Mouse (Mus musculus): Measurements from ENCODE around the gene Kifc1. TPM values are rescaled to one million over a fixed set of nuclear protein-coding genes. Genes with fewer than 3 reads are reported as not detected.
A peak's percentile ranks its signal among the peaks of the same experiment; 100 is the strongest.

Kifc1 gene
- 1 to 10 TPM; 2.4 to 3.1 TPM for total RNA-seq (2021)

DNA sequence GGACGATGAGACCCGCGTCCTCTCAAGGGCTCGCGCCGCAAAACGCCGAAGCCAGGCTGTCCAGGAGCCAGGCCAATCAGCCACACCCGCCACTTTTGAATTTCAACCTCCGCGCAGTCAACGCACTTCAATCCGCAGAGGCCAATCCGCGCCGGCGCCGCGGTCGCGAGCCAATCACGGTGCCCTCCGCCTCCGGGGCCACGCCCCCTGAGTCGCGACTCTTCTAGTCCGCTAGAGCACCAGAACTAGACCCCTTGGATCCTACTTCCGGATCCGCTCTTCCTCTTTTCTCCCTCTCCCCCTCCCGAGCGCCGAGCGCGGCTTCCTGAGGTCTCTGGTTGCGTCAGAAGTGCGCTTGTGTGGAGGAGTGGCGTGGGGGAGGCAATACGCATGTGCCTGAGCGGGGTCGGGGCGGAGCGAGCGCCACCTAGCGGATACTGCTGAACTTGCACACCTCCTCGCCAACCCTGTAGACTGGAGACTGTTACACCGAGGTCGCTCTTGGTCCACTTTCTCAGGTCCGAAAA, at the start of gene Kifc1:
Gene Kifc1, minus strand, starts transcription at position 129 of the 527 bp plus-strand sequence.
- intact Hi-C loops (cut with DNase I): no loop called here

DNA sequence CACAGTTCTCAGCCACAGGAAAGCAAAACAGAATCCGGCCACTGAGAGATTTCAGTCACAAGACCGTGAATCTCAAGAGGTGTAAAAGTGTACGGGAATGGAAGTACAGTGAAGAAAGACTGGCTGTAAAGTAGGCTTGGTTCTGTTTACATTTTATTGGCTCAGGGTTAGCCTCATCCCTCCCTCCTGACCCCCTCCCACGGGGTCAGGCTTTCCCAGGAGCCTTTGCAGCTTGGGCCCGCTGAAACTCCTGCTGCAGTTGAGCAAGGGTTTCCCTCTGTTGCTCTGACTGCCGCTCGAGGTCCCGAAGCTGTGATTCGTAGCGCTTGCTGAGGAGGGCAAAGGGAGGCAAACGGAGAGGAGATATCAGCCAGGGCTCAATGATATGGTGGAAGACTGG, 48.3 kb upstream of the Kifc1 start:
- intact Hi-C loops (cut with DNase I): loop anchor here (10.0 kb wide), 1 partner anchor 906 kb away; no protein-coding TSS in a partner anchor
- no peak for DNase-seq (ENCODE audit: low spot score in 2 of 2)

More for the DNA sequence above, at the start of gene Kifc1:
- peak; percentile 99 to 100 for DNase-seq (ENCODE audit: low spot score in 2 of 2)

DNA sequence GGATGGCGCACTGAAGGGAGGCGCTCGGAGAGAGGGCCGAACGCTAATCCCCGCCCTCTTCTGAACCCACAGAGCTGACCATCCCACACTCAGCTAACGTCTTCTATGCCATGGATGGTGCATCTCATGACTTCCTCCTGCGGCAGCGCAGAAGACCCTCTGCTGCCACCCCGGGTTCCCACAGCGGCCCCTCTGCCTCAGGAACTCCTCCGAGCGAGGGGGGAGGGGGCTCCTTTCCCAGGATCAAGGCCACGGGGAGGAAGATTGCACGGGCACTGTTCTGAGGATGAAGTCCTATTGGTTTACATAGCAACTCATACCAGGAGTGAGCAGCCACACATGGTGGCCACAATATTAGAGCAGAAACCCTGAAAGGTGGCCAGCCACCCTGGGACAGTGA, 46.5 kb upstream of the Kifc1 start:
- intact Hi-C loops (cut with DNase I): loop anchor here (10.0 kb wide), 1 partner anchor 908 kb away; no protein-coding TSS in a partner anchor
- DNase-seq (ENCODE audit: low spot score in 2 of 2): no peak

DNA sequence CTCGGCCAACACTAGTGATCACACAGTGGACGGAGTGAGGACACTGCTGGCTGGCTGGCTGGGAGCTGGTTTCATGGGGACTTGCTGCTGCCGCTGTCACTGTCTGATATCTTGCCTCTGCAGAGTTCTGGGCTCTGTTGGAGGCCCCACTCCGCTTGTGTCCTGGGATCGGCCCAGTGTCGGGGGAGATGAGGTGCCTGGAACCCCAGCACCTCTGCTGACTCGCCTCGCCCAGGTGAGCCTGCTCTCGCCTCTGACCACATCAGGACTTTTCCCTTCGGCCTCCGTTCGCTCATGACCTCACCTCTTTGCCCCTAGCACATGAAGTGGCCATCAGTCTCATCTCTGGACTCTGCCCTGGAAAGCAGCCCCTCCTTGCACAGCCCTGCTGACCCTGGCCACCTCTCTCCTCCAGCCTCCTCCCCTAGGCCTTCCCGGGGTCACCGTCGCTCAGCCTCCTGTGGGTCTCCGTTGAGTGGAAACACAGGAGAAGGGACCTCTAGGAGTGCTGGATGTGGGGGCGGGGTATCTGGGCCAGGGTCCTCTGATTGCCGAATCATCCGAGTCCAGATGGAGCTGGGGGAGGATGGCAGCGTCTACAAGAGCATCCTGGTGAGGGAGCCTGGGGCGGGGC, 45.1 kb upstream of the Kifc1 start:
- intact Hi-C loops (cut with DNase I): loop anchor here (10.0 kb wide), 1 partner anchor 909 kb away; no protein-coding TSS in a partner anchor
- DNase-seq (ENCODE audit: low spot score in 2 of 2): no peak

DNA sequence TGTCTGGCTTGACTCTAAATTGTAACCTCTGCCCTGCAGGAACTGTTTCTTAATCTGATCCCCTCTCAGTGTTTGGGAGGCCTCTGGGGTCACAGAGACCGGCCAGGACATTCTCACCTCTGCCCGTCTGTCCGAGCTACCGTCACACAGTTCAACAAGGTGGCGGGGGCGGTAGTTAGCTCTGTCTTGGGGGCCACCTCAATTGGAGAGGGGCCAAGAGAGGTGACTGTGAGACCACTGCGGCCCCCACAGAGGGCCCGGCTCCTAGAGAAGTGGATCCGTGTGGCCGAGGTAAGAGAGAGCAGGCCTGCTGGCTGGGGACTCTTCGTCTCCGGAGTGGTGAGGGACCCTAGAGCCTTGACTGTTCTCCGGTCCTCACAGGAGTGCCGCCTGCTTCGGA, 42.5 kb upstream of the Kifc1 start:
- intact Hi-C loops (cut with DNase I): loop anchor here (10.0 kb wide), 1 partner anchor 912 kb away; no protein-coding TSS in a partner anchor
- no peak for DNase-seq (ENCODE audit: low spot score in 2 of 2)

DNA sequence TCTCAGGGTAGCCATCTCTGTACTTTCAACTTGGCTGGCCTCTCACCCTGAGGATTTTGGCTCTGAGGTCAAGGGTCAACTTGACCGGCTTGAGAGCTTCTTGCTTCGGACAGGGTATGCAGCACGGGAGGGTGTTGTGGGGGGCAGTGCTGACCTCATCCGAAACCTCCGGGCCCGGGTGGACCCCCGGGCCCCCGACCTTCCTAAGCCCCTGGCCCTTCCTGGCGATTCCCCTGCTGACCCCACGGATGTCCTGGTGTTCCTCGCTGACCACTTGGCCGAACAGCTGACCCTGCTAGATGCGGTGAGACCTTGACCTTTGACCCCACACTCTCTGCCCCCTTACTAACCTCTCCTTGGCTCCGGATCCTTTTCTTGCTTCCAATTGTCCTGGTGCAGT, 42.0 kb upstream of the Kifc1 start:
- DNase-seq (ENCODE audit: low spot score in 2 of 2): no peak
- intact Hi-C loops (cut with DNase I): loop anchor here (10.0 kb wide), 1 partner anchor 912 kb away; no protein-coding TSS in a partner anchor

DNA sequence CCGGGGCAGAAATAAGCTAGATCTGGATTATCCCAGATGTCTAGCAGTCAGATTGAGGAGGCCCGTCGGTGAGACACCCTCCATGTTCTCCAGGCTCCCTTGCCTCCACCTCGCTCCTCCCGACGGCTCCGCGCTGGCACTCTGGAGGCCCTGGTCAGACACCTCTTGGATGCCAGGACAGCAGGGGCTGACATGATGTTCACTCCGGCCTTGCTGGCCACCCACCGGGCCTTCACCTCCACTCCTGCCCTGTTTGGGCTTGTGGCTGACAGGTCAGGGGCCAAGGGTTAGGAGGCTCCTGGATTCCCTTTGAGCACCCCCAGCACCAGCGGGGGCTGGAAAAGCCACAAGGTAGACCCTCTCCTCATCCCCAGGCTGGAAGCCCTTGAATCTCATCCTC, 41.5 kb upstream of the Kifc1 start:
- no peak for DNase-seq (ENCODE audit: low spot score in 2 of 2)
- intact Hi-C loops (cut with DNase I): loop anchor here (10.0 kb wide), 1 partner anchor 913 kb away; no protein-coding TSS in a partner anchor

DNA sequence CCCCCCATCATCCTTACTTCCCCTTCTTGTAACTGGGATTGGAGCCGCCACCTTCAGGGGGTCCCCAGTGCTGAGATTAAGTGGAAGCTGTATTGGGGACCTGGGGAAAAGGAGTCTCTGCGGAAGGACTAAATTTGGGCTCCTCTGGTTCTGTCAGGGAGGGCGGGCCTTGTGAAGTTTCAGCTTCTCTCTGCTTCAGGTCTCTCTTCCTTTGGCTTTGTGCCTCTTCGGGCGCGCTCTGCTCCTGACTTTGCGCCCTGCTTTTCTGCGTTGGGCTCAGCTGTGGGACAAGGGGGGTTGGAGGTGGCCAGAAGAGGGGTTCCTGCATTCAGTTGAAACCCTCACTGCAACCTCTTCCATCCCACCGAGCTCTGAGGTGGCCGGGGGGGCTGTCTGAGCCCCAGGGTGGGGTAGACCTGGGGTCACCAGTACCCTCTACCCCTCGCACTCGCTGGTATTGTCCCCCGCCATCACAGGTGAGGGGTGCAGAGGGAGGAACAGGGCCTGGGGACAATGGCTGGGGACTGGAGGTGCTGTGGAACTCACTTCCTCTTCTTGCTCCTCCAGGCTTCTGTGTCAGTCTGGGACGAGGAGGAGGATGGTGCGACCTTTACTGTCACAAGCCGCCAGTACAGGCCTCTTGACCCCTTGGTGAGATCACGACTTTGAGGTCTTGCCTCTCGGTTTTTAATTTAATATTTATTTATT, 40.9 kb upstream of the Kifc1 start:
- intact Hi-C loops (cut with DNase I): loop anchor here (10.0 kb wide), 1 partner anchor 913 kb away; no protein-coding TSS in a partner anchor
- DNase-seq (ENCODE audit: low spot score in 2 of 2): no peak

DNA sequence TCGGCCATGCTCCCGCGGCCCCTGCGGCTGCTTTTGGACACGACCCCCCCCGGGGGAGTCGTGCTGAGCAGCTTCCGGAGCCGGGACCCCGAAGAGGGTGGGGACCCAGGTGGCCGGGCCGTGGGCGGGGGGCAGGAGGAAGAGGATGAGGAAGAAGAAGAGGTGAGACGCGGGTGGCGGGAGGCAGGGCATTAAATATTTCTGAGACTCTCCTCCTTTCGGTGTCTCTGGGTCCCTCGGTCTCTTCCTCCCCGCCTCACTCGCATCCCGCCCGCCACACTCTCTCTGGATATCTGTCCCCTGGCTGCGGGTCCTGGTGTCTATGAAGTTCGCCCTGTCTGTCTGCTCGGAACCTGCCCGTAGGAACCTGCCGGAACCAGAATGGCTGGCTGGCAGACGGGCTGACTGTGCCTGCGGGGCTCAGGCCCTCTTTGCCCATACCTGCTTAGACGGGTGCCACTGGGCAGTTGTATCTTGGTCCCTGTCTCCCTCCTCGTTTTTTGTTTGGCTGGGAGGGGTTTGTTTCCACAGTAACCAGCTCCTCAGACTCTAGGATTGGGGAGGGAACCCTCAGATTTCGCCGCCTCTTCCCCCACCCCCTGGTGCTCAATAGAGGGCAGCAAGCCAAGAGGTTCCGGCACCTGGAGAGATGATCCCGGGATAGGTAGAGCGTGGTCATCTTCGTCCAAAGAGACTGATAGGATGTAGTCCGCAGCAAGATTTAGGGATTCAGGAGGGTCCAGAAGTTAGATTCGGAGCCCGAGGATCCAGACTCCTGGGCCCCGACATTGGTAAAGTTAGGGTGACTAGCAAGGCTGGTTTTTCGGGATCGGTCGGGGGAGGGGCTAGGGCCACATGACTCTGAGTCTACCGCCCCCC, 40.1 kb upstream of the Kifc1 start:
- DNase-seq (ENCODE audit: low spot score in 2 of 2): peak; percentile 71 to 73
- intact Hi-C loops (cut with DNase I): loop anchor here (10.0 kb wide), 1 partner anchor 914 kb away; no protein-coding TSS in a partner anchor

DNA sequence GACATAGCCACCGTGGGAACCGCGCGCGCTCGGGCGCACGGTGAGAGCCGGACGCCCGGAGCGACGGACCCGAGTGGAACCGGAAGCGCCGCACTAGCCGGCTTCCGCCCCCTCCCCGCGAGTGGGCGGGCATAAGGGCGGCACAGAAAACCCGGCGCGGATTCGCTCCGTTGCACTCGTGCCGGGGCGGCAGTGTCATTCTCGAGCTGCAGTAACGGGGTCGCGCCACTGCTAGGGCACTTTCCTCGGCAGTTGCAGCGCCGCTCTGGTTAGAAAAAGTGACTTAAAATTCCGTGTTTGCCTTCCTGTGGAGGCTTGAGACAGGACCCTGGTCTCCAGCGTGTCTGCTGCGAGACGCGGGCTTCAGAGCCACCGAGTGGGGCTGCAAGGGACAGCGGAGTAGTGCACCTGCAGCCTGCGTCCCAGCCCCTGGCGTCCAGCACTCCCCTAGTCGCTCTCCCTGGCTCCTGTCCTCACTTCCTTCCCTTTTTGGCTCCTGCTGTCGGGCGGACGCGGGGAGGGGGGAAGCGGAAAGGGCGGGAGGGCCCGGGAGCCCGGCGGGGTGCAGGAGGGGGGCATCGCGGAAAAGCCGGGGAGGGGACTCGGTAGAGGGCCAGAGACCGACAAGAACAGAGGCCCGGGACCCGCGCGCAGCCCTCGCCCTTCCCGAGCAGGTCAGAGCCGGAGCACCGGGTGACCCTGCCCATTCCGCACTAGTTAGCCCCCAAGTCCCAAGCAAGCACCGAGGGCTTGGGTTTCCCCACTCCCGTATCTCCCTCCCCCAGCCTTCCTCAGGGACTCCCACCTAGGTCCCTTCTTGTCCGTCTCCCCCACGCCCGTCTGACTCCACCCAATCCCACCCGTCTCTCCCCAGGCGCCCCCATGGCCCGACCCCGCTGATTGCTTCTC, 39.2 kb upstream of the Kifc1 start, which contains the start of gene Rgl2:
Gene Rgl2, plus strand, starts transcription at position 173 of the 909 bp plus-strand sequence.
- peak; percentile 93 to 95 for DNase-seq (ENCODE audit: low spot score in 2 of 2)
- intact Hi-C loops (cut with DNase I): loop anchor here (10.0 kb wide), 1 partner anchor 915 kb away; no protein-coding TSS in a partner anchor

DNA sequence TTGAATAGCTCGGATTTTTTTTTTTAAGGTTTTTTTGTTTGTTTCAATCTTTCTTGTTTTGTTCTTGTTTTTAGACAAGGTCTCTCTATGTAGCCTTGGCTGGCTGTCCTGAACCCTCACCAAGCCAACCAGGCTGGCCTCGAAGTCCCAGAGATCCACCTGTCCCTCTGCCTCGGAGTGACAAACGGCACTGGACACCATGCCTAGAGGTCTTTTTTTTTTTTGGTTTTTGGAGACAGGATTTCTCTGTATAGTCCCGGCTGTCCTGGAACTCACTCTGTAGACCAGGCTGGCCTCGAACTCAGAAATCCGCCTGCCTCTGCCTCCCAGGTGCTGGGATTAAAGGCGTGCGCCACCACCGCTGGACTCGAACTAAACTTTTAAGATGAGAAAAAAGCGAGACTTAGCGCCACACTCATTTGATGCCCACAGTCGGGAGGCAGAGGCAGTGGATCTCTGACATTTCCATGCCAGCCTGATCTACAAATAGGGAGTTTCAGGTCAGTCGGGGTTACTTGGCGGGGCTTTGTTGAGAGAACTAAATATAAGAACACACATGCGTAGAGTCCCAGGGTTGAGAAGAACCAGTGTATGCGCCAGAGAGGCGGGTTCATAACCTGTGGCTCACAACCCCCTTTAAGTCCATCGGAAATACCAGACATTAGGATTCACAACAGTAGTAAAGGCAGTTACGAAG, 37.9 kb upstream of the Kifc1 start:
- no peak for DNase-seq (ENCODE audit: low spot score in 2 of 2)
- intact Hi-C loops (cut with DNase I): no loop called here

DNA sequence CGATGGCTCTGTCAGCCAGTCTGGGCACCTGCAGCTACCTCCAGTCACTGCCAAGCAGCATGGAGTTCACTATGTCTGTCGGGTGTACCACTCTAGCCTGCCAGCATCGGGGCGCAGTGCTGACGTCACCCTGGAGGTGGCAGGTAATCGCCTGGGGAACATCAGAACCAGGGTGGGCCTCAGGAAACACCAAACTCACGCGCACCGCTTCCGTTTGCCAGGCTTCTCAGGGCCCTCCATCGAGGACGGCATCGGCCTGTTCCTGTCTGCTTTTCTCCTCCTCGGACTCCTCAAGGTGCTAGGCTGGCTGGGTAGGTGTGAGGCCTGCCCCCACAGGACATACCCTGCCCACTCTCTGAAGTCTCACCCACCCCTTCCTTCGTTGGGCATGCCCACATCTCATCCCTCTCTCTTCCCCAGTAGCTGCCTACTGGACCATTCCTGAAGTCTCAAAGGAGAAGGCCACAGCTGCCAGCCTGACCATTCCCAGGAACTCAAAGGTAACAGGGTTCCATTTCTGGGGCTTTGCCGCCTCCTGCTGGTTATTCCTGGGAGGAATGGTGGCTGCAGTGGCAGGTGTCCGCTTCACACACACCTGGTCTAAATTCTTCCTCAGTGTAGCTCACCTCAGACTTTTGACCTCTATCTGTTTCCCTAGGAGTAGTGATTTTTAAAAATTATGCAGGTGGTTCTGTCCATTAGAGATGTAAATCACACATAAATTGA, 35.9 kb upstream of the Kifc1 start:
- intact Hi-C loops (cut with DNase I): no loop called here
- no peak for DNase-seq (ENCODE audit: low spot score in 2 of 2)

DNA sequence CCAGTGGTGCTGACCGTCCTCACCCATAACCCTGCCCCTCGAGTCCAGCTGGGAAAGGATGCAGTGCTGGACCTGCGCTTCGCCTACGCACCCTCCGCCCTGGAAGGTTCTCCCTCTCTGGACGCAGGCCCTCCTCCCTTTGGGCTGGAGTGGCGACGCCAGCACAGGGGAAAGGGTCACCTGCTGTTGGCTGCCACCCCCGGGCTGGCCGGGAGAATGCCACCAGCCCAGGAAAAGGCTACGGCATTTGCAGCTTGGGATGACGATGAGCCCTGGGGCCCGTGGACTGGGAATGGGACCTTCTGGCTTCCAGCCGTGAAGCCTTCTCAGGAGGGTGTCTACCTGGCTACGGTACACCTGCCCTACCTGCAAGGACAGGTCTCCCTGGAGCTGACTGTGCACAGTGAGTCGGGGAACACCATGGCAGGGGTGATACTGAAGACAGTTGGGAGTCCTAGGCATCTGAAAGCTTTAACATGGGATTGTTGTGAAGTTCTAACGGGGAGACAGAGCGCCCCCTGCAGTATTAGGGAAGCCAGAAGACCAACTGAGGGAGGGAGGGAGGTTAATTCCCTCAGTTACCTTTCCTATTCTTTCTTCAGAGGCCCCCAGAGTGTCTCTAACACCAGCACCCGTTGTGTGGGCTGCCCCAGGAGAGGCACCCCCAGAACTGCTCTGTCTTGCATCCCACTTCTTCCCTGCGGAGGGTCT, 35.1 kb upstream of the Kifc1 start:
- intact Hi-C loops (cut with DNase I): no loop called here
- no peak for DNase-seq (ENCODE audit: low spot score in 2 of 2)

DNA sequence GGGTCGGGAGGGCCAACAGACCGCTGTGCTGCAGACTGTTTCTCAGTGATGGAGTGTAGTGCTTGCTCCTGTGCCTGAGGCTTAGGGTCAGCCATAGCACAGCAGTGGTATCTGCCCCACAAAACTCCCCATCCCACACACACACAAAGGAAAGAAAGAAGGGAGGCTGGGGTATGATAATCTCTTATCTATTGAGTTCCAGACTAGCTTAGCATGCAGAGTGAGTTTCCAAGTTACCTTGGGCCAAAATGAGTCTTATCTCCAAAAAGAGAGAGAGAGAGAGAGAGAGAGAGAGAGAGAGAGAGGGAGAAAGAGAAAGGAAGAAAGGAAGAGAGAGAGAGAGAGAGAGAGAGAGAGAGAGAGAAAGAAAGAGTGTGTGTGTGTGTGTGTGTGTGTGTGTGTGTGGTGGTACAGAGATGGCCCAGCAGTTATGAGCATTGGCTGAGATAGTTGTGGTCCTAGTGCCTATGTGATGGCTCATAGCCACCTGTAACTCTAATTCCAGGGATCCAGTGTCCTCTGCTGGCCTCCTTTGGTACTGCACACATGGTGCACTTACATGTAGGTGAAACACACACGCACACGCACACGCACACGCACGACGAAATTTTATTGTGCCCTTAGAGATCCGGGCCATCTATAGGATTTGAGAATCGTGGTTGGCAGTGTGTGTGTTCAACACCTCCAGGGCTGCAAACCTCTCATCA, 34.3 kb upstream of the Kifc1 start:
- intact Hi-C loops (cut with DNase I): no loop called here
- DNase-seq (ENCODE audit: low spot score in 2 of 2): no peak

DNA sequence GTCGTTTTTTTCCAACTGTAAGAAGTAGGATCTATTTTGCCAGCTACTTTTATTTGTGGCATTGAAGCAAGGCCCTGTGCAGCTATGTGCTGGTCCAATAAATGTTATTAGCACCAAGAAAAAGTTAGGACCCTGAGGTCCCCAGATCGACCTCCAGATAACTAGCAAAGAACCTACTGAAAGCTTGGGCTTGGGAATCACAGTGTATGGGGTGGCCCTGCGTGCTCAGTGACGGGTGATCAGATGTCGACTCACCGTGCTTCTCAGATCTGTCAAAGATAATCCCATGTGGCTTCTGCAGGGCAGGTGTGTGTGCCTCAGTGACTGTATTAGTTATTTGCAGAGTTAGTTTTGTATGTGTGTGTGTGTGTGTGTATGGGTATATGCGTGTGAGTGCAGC, 30.9 kb upstream of the Kifc1 start:
- DNase-seq (ENCODE audit: low spot score in 2 of 2): no peak
- intact Hi-C loops (cut with DNase I): loop anchor here (2.0 kb wide), 1 partner anchor 25 kb away; no protein-coding TSS in a partner anchor

Measured in left cerebral cortex, postnatal 36 days (tissue).